Mouse (Mus musculus) stomach, embryonic 16.5 days (tissue): ENCODE measurements around the gene Sel1l3. TPM values are rescaled to one million over a fixed set of nuclear protein-coding genes. Genes with fewer than 3 reads are reported as not detected.
A peak's percentile ranks its signal among the peaks of the same experiment; 100 is the strongest.

Source experiments
- ATAC-seq: fragments of 200-750 bp; cut with Nextera tagmentation; 2 replicates; pipeline ENCODE4 v1.8.0; 2017; ENCODE audit warnings: moderate number of reproducible peaks, moderate TSS enrichment; ENCODE audit not compliant: insufficient read depth, low FRiP score
- H3K27ac ChIP-seq: fragments of 300-500 bp; sonication (generic); 2 replicates; pipeline ENCODE4 v1.5.1; 2014; ENCODE audit warnings: low read length
- H3K27me3 ChIP-seq: fragments of 300-500 bp; sonication (generic); 2 replicates; pipeline ENCODE4 v1.6.1; 2014; ENCODE audit warnings: low read length, control low read depth, mixed read lengths; ENCODE audit not compliant: control insufficient read depth, insufficient read depth
- H3K36me3 ChIP-seq: fragments of 300-500 bp; sonication (generic); 2 replicates; pipeline ENCODE4 v1.6.1; 2014; ENCODE audit warnings: low read length; ENCODE audit not compliant: control insufficient read depth, insufficient read depth
- H3K4me1 ChIP-seq: fragments of 300-500 bp; sonication (generic); 2 replicates; pipeline ENCODE4 v1.6.1; 2014; ENCODE audit warnings: low read length, control low read depth, mixed read lengths; ENCODE audit not compliant: control insufficient read depth, insufficient read depth
- H3K4me2 ChIP-seq: fragments of 300-500 bp; sonication (generic); 2 replicates; pipeline ENCODE4 v1.6.1; 2014; ENCODE audit warnings: low read depth, low read length, mixed read lengths
- H3K4me3 ChIP-seq: fragments of 300-500 bp; sonication (generic); replicated peaks from 2 replicates; pipeline ENCODE4 v1.5.1; 2014; ENCODE audit warnings: mild to moderate bottlenecking, low read length
- H3K9ac ChIP-seq: fragments of 300-500 bp; sonication (generic); 2 replicates; pipeline ENCODE4 v1.6.1; 2014; ENCODE audit warnings: low read length
- H3K9me3 ChIP-seq: fragments of 300-500 bp; sonication (generic); replicated peaks from 2 replicates; pipeline ENCODE4 v1.6.1; 2016; ENCODE audit warnings: low read length, control low read depth; ENCODE audit not compliant: control insufficient read depth
- WGBS: fragments of 180-500 bp; shearing (Covaris S2); extraction: QIAGEN DNeasy Blood & Tissue Kit; methylation state at CpG from one replicate; pipeline ENCODE4 v1.1.7; 2014; 5-methylcytosine and 5-hydroxymethylcytosine counted together
- polyA plus RNA-seq: library from polyadenylated mRNA; unstranded; fragments of >200 nt; fragmentation: Nextera tagmentation; extraction: Ambion mirVana; gene quantifications from 2 replicates; pipeline ENCODE4 v1.2.1, GENCODE M21; 2015

The Sel1l3 gene
- polyA plus RNA-seq, 1 experiment from 2014 or later: 8.5 TPM

GRCm38 (mm10) chr5:53235551-53235950 is 21.8 kb upstream of the Sel1l3 start:
- H3K36me3 ChIP-seq: no peaks in the 10 kb centered on the region
- H3K9me3 ChIP-seq: no peaks in the 10 kb centered on the region
- H3K4me3 ChIP-seq: no peak overlapping the region
- WGBS: 24% methylated on average over 4 of the region's 4 CpGs
- no peak overlapping the region for H3K27ac ChIP-seq
- no peak overlapping the region for H3K4me2 ChIP-seq
- H3K4me1 ChIP-seq: peaks cover 12% of the 10 kb centered on the region
- no peaks in the 10 kb centered on the region for H3K27me3 ChIP-seq
- H3K9ac ChIP-seq: no peak overlapping the region
- ATAC-seq: no peak; the same call in 1 of the 2 replicates

GRCm38 (mm10) chr5:53230560-53230959 is 16.8 kb upstream of the Sel1l3 start:
- no peak overlapping the region for H3K4me3 ChIP-seq
- no peak overlapping the region for H3K4me2 ChIP-seq
- H3K27ac ChIP-seq: no peak overlapping the region
- H3K4me1 ChIP-seq: peaks cover 3% of the 10 kb centered on the region
- H3K9ac ChIP-seq: no peak overlapping the region
- no peaks in the 10 kb centered on the region for H3K36me3 ChIP-seq
- WGBS: 53% methylated on average over 4 of the region's 4 CpGs
- H3K27me3 ChIP-seq: no peaks in the 10 kb centered on the region
- H3K9me3 ChIP-seq: no peaks in the 10 kb centered on the region
- no peak for ATAC-seq

- ATAC-seq: no peak
- 75% methylated on average over 13 of the region's 13 CpGs for WGBS
- no peak overlapping the region for H3K4me2 ChIP-seq
Measured at GRCm38 (mm10) chr5:53225434-53225833, 11.7 kb upstream of the Sel1l3 start.

GRCm38 (mm10) chr5:53214801-53215200 is 1.1 kb upstream of the Sel1l3 start:
- ATAC-seq: no peak
- Histone ChIP-seq H3K9ac (no peak overlapping the region), H3K27ac (no peak overlapping the region), H3K4me3 (no peak overlapping the region), H3K27me3 (peaks cover 16% of the 10 kb centered on the region; the same call in 1 of the 2 replicates), H3K4me1 (no peaks in the 10 kb centered on the region), H3K36me3 (no peaks in the 10 kb centered on the region), H3K9me3 (no peaks in the 10 kb centered on the region), H3K4me2 (no peak overlapping the region)
- WGBS: 7% methylated on average over 1 of the region's 1 CpGs

More at GRCm38 (mm10) chr5:53225434-53225833, 11.7 kb upstream of the Sel1l3 start:
- no peak overlapping the region for H3K4me3 ChIP-seq
- no peak overlapping the region for H3K9ac ChIP-seq
- H3K27me3 ChIP-seq: no peaks in the 10 kb centered on the region
- no peaks in the 10 kb centered on the region for H3K9me3 ChIP-seq
- H3K27ac ChIP-seq: no peak overlapping the region
- H3K36me3 ChIP-seq: no peaks in the 10 kb centered on the region
- H3K4me1 ChIP-seq: no peaks in the 10 kb centered on the region

GRCm38 (mm10) chr5:53214362-53214761 is 635 bp upstream of the Sel1l3 start:
- Histone ChIP-seq H3K27ac (no peak overlapping the region), H3K4me1 (no peaks in the 10 kb centered on the region), H3K4me2 (peak overlapping the region; percentile 96), H3K9ac (no peak overlapping the region), H3K9me3 (no peaks in the 10 kb centered on the region), H3K36me3 (no peaks in the 10 kb centered on the region), H3K27me3 (peaks cover 16% of the 10 kb centered on the region; the same call in 1 of the 2 replicates), H3K4me3 (0 out of 2 replicates have a peak overlapping the region, but pooled peaks have one; percentile 66)
- no peak for ATAC-seq
- 25% methylated on average over 5 of the region's 5 CpGs for whole genome bisulfite sequencing

- no peaks in the 10 kb centered on the region for H3K9me3 ChIP-seq
- peak overlapping the region; percentile 66 for H3K4me3 ChIP-seq
- H3K27me3 ChIP-seq: peaks cover 16% of the 10 kb centered on the region; the same call in 1 of the 2 replicates
- peak overlapping the region; percentile 96 for H3K4me2 ChIP-seq
- ATAC-seq: peak; percentile 37; the same call in 1 of the 2 replicates
- H3K4me1 ChIP-seq: no peaks in the 10 kb centered on the region
- 1% methylated on average over 63 of the region's 99 CpGs for WGBS
- no peaks in the 10 kb centered on the region for H3K36me3 ChIP-seq
- peak overlapping the region; percentile 69 for H3K27ac ChIP-seq
- peak overlapping the region; percentile 76 for H3K9ac ChIP-seq
Measured at GRCm38 (mm10) chr5:53212782-53213710, 681 bp downstream of the Sel1l3 start.

- Histone ChIP-seq H3K27me3 (peaks cover 16% of the 10 kb centered on the region; the same call in 1 of the 2 replicates), H3K27ac (peak overlapping the region; percentile 69)
Measured at GRCm38 (mm10) chr5:53212087-53212781, 1.5 kb downstream of the Sel1l3 start.

GRCm38 (mm10) chr5:53211241-53211640 is 2.5 kb downstream of the Sel1l3 start:
- WGBS: 54% methylated on average over 6 of the region's 6 CpGs
- H3K9ac ChIP-seq: no peak overlapping the region
- H3K9me3 ChIP-seq: no peaks in the 10 kb centered on the region
- no peaks in the 10 kb centered on the region for H3K4me1 ChIP-seq
- ATAC-seq: no peak
- no peak overlapping the region for H3K27ac ChIP-seq
- no peaks in the 10 kb centered on the region for H3K36me3 ChIP-seq
- H3K4me2 ChIP-seq: no peak overlapping the region
- peaks cover 16% of the 10 kb centered on the region; the same call in 1 of the 2 replicates for H3K27me3 ChIP-seq
- no peak overlapping the region for H3K4me3 ChIP-seq

More at GRCm38 (mm10) chr5:53212087-53212781, 1.5 kb downstream of the Sel1l3 start:
- Histone ChIP-seq H3K36me3 (no peaks in the 10 kb centered on the region), H3K9ac (peak overlapping the region; percentile 76), H3K4me2 (peak overlapping the region; percentile 96), H3K4me3 (peak overlapping the region; percentile 66), H3K9me3 (no peaks in the 10 kb centered on the region), H3K4me1 (no peaks in the 10 kb centered on the region)
- no peak for ATAC-seq
- 14% methylated on average over 20 of the region's 20 CpGs for WGBS

GRCm38 (mm10) chr5:53210481-53210880 is 3.2 kb downstream of the Sel1l3 start:
- H3K9me3 ChIP-seq: no peaks in the 10 kb centered on the region
- H3K9ac ChIP-seq: no peak overlapping the region
- no peaks in the 10 kb centered on the region for H3K4me1 ChIP-seq
- no peak for ATAC-seq
- H3K36me3 ChIP-seq: no peaks in the 10 kb centered on the region
- 55% methylated on average over 4 of the region's 4 CpGs for WGBS
- peaks cover 16% of the 10 kb centered on the region; the same call in 1 of the 2 replicates for H3K27me3 ChIP-seq
- no peak overlapping the region for H3K27ac ChIP-seq
- no peak overlapping the region for H3K4me2 ChIP-seq
- H3K4me3 ChIP-seq: no peak overlapping the region
